In genomic region chr16:30184591-30185265, GRCm38 (mm10) we compare ENCODE assay signal across 8 mouse cellular contexts.
DNase-seq lines count a peak whose midpoint lies in the region; ATAC-seq lines count a peak whose summit lies in the region.

No protein-coding gene starts in this region.

- no peak overlapping the region for H3K9ac ChIP-seq in liver, embryonic 16.5 days (ENCODE audit: low read depth, low read length)

- intact Hi-C loops in heart, postnatal 36 days (cut with DNase I) = loop anchor here (1.0 kb wide), 1 partner anchor 370 kb away; no protein-coding TSS in a partner anchor

- peaks cover 16% of the 10 kb centered on the region for H3K4me1 ChIP-seq in liver, embryonic 16.5 days (ENCODE audit: control insufficient read depth, low read depth, low read length)

- no peak overlapping the region; the same call in 1 of the 2 replicates for H3K4me2 ChIP-seq in liver, embryonic 16.5 days (ENCODE audit: low read depth, low read length)

- ATAC-seq in liver, embryonic 16.5 days (ENCODE audit: low read depth) = no peak

- H3K4me3 ChIP-seq in liver, embryonic 16.5 days (ENCODE audit: low read depth, low read length) = no peak overlapping the region

- H3K27ac ChIP-seq in liver, embryonic 16.5 days (ENCODE audit: low read length) = 0 out of 2 replicates have a peak overlapping the region, but pooled peaks have one; percentile 7

- H3K27me3 ChIP-seq in liver, embryonic 16.5 days (ENCODE audit: control insufficient read depth, insufficient read depth, low read depth, low read length) = no peaks in the 10 kb centered on the region; the same call in 1 of the 2 replicates

- 23% methylated on average over 18 of the region's 18 CpGs for WGBS in liver, embryonic 16.5 days (ENCODE audit: insufficient replicate concordance)

- DNase-seq in 3134 (ENCODE audit: extremely low read depth, insufficient read length, low spot score) = peak; percentile 96
- peak; percentile 84 for DNase-seq in adrenal gland, postnatal 10 days
- peak; percentile 69 for DNase-seq in forelimb bud, embryonic 11.5 days (ENCODE audit: low read depth, low spot score)
- peak; percentile 83 to 87 for DNase-seq in heart, postnatal 36 days
- peak; percentile 81 to 90 for DNase-seq in kidney, postnatal 4 days
- peak; percentile 73 to 82 for DNase-seq in natural killer cell, adult 2 months (ENCODE audit: low spot score in 2 of 2)
- peak; percentile 76 to 79 for DNase-seq in urinary bladder, postnatal 4 days (ENCODE audit: low spot score in 2 of 2)

- H3K36me3 ChIP-seq in liver, embryonic 16.5 days (ENCODE audit: control insufficient read depth, insufficient read depth) = no peaks in the 10 kb centered on the region

- H3K9me3 ChIP-seq in liver, embryonic 16.5 days (replicated peaks; ENCODE audit: control insufficient read depth, low read length) = no peaks in the 10 kb centered on the region
